In the genomic region with DNA sequence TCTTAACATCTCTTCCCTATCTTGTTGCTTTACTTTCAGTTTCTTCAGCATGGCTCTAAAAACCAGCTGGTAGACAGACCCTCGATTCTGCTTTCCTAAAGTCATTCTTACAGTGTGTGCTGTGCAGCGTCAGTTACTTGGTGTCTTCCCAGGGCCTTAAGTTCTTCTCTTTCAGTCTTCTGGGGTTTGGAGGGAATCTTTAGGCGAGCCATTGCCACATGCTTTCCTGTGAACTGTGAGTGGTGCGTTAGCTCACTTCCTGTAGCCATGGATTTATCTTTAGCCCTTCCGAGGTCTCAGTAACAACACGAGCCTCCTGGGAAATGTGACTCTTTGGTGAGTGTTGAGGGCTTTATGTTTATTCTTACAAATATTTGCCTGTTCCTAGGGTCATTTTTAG, we compare ENCODE assay signal across 10 mouse cellular contexts.
DNase-seq lines count a peak whose midpoint lies in the region; ATAC-seq and TF ChIP-seq lines count a peak whose summit lies in the region.
"Had no signal": no experiment of that assay in that cellular context is flagged by ENCODE, and none has a peak within 500 bp of the region (broad histone marks: within the 10 kb centered on the region; RNA-seq: fewer than 3 reads in every experiment).

No protein-coding gene starts in this region.

- H3K4me3 ChIP-seq in stomach, embryonic 14.5 days (ENCODE audit: low read depth, low read length), result no peak overlapping the region
- no peak overlapping the region for H3K4me3 ChIP-seq in stomach, postnatal 0 days (ENCODE audit: low read depth, low read length)
- H3K4me3 ChIP-seq in liver, embryonic 12.5 days, result no peak overlapping the region
- H3K4me3 ChIP-seq: neural tube, embryonic 15.5 days had no signal

- TF ChIP-seq CTCF in stomach, postnatal 0 days (IDR thresholded peaks at IDR 0.05; ENCODE audit: low read depth), result no peak

- no peaks in the 10 kb centered on the region for H3K9me3 ChIP-seq in stomach, embryonic 14.5 days (ENCODE audit: control insufficient read depth, low read depth, low read length)
- no peaks in the 10 kb centered on the region for H3K9me3 ChIP-seq in stomach, postnatal 0 days (ENCODE audit: control insufficient read depth, low read length)
- no peaks in the 10 kb centered on the region for H3K9me3 ChIP-seq in liver, embryonic 12.5 days (replicated peaks)
- H3K9me3 ChIP-seq: neural tube, embryonic 15.5 days had no signal

- ATAC-seq in stomach, embryonic 14.5 days (ENCODE audit: insufficient number of reproducible peaks, insufficient read depth, low FRiP score, low read depth), result no peak
- no peak for ATAC-seq in stomach, postnatal 0 days (ENCODE audit: low FRiP score, low TSS enrichment)
- ATAC-seq in granulocyte monocyte progenitor cell, adult 5-6 weeks (replicated peaks; ENCODE audit: poor library complexity, severe bottlenecking), result peak; percentile 89
- ATAC-seq in liver, embryonic 12.5 days, result 0 out of 2 replicates have a peak, but pooled peaks have one; percentile 35

- no peaks in the 10 kb centered on the region for H3K27me3 ChIP-seq in stomach, embryonic 14.5 days (ENCODE audit: control insufficient read depth, insufficient read depth, low read length)
- H3K27me3 ChIP-seq in stomach, postnatal 0 days (ENCODE audit: control insufficient read depth, insufficient read depth, low read length), result no peaks in the 10 kb centered on the region
- no peaks in the 10 kb centered on the region for H3K27me3 ChIP-seq in liver, embryonic 12.5 days (replicated peaks)
- H3K27me3 ChIP-seq: neural tube, embryonic 15.5 days had no signal

- H3K4me1 ChIP-seq in stomach, embryonic 14.5 days (ENCODE audit: control insufficient read depth, insufficient read depth, low read length), result 0 out of 2 replicates have a peak, but pooled peaks cover 3% of the 10 kb centered on the region
- no peaks in the 10 kb centered on the region for H3K4me1 ChIP-seq in stomach, postnatal 0 days (replicated peaks; ENCODE audit: control insufficient read depth, insufficient read depth)
- H3K4me1 ChIP-seq in liver, embryonic 12.5 days, result peaks cover 17% of the 10 kb centered on the region
- H3K4me1 ChIP-seq: neural tube, embryonic 15.5 days had no signal

- H3K27ac ChIP-seq in stomach, embryonic 14.5 days (ENCODE audit: low read length), result peak overlapping the region; percentile 63; the same call in 1 of the 2 replicates
- H3K27ac ChIP-seq in stomach, postnatal 0 days (replicated peaks), result no peak overlapping the region; the same call in 1 of the 2 replicates
- H3K27ac ChIP-seq in liver, embryonic 12.5 days, result peak overlapping the region; percentile 10
- H3K27ac ChIP-seq: liver, embryonic 14.5 days; neural tube, embryonic 15.5 days had no signal

- no peak overlapping the region for H3K4me2 ChIP-seq in stomach, embryonic 14.5 days (replicated peaks; ENCODE audit: low read depth, low read length)
- H3K4me2 ChIP-seq in stomach, postnatal 0 days (replicated peaks; ENCODE audit: low read depth), result no peak overlapping the region
- H3K4me2 ChIP-seq in liver, embryonic 12.5 days, result peak overlapping the region; percentile 39
- H3K4me2 ChIP-seq: neural tube, embryonic 15.5 days had no signal

- TF ChIP-seq EP300 in stomach, postnatal 0 days (optimal IDR thresholded peaks at IDR 0.05), result no peak

- H3K36me3 ChIP-seq in stomach, embryonic 14.5 days (ENCODE audit: control insufficient read depth, insufficient read depth, low read length), result no peaks in the 10 kb centered on the region
- H3K36me3 ChIP-seq in stomach, postnatal 0 days (ENCODE audit: control insufficient read depth, insufficient read depth, low read length), result no peaks in the 10 kb centered on the region; the same call in 1 of the 2 replicates
- peaks cover 42% of the 10 kb centered on the region for H3K36me3 ChIP-seq in liver, embryonic 12.5 days
- H3K36me3 ChIP-seq: neural tube, embryonic 15.5 days had no signal

- DNase-seq in stomach, postnatal 0 days (ENCODE audit: low spot score), result no peak
- DNase-seq in urinary bladder, adult 18-20 months (ENCODE audit: low spot score in 2 of 2), result no peak
- no peak for DNase-seq in cerebellum, postnatal 36 days
- DNase-seq in cerebellum, adult 9-10 months, result no peak
- DNase-seq: thymus, postnatal 4 days had no signal

- H3K9ac ChIP-seq in stomach, embryonic 14.5 days (replicated peaks; ENCODE audit: low read depth, low read length), result no peak overlapping the region
- no peak overlapping the region for H3K9ac ChIP-seq in stomach, postnatal 0 days (ENCODE audit: low read length)
- H3K9ac ChIP-seq in liver, embryonic 12.5 days, result no peak overlapping the region; the same call in 1 of the 2 replicates
- H3K9ac ChIP-seq: liver, embryonic 14.5 days; neural tube, embryonic 15.5 days had no signal

- 40% methylated on average over 6 of the region's 6 CpGs for whole genome bisulfite sequencing in stomach, embryonic 14.5 days
- WGBS in stomach, postnatal 0 days, result 34% methylated on average over 6 of the region's 6 CpGs
- 22% methylated on average over 6 of the region's 6 CpGs for WGBS in liver, embryonic 12.5 days (ENCODE audit: insufficient replicate concordance)

Comparison
In these comparisons a context has a peak if more than half of its experiments do, and no peak if none do; other contexts are left out.
1. ATAC-seq: peak in granulocyte monocyte progenitor cell, adult 5-6 weeks (single experiment) and liver, embryonic 12.5 days (single experiment); none in stomach, embryonic 14.5 days (single experiment) and stomach, postnatal 0 days (single experiment).